Mouse (Mus musculus): ENCODE measurements around the gene Bcat1.

GRCm38 (mm10) chr6:145003459-145003858 lies 72.5 kb downstream of the Bcat1 start:
- TF ChIP-seq CTCF (IDR thresholded peaks at IDR 0.05; ENCODE audit: control insufficient read depth, insufficient read depth, low read length) (no peak), POLR2A (IDR thresholded peaks at IDR 0.05; ENCODE audit: borderline replicate concordance, control insufficient read depth, low read depth, low read length) (no peak)
